In genomic region chr12:4082132-4083001, GRCm38 (mm10) we compare ENCODE assay signal across 8 mouse cellular contexts. TPM values are rescaled to one million over a fixed set of nuclear protein-coding genes. Genes with fewer than 3 reads are reported as not detected.
DNase-seq lines count a peak whose midpoint lies in the region; ATAC-seq and TF ChIP-seq lines count a peak whose summit lies in the region.

Gene Dnajc27, plus strand, starts transcription at chr12:4082583.

- TF ChIP-seq EP300 in liver, embryonic 14.5 days (IDR thresholded peaks at IDR 0.05; ENCODE audit: low read depth) = no peak; the same call in 1 of the 2 replicates
- TF ChIP-seq EP300 in stomach, postnatal 0 days (optimal IDR thresholded peaks at IDR 0.05) = peak; percentile 95

- peak within 1 kb of the TSS; percentile 74 for H3K9ac ChIP-seq in heart, embryonic 15.5 days
- peak within 1 kb of the TSS; percentile 74 for H3K9ac ChIP-seq in liver, embryonic 14.5 days (replicated peaks)
- H3K9ac ChIP-seq in neural tube, embryonic 11.5 days (ENCODE audit: low read length) = peak within 1 kb of the TSS; percentile 74
- peak within 1 kb of the TSS; percentile 66 for H3K9ac ChIP-seq in stomach, postnatal 0 days (ENCODE audit: low read length)

- peak within 1 kb of the TSS; percentile 66 for H3K4me3 ChIP-seq in forebrain, embryonic 10.5 days
- H3K4me3 ChIP-seq in heart, embryonic 15.5 days = peak within 1 kb of the TSS; percentile 65
- H3K4me3 ChIP-seq in liver, embryonic 14.5 days (ENCODE audit: insufficient read depth in 1 of 2, low read depth in 2 of 2, low read length in 2 of 2) = peak within 1 kb of the TSS; percentile 64 to 76
- H3K4me3 ChIP-seq in neural tube, embryonic 11.5 days (ENCODE audit: low read depth, low read length) = peak within 1 kb of the TSS; percentile 47
- H3K4me3 ChIP-seq in stomach, postnatal 0 days (ENCODE audit: low read depth, low read length) = peak within 1 kb of the TSS; percentile 51

- peak within 1 kb of the TSS; percentile 83 for H3K4me2 ChIP-seq in heart, embryonic 15.5 days
- H3K4me2 ChIP-seq in liver, embryonic 14.5 days (ENCODE audit: low read depth) = peak within 1 kb of the TSS; percentile 84
- H3K4me2 ChIP-seq in neural tube, embryonic 11.5 days (ENCODE audit: low read depth) = peak within 1 kb of the TSS; percentile 59
- peak within 1 kb of the TSS; percentile 58 for H3K4me2 ChIP-seq in stomach, postnatal 0 days (replicated peaks; ENCODE audit: low read depth)

- H3K36me3 ChIP-seq in forebrain, embryonic 10.5 days (replicated peaks) = peaks cover 21% of the 10 kb centered on the region
- H3K36me3 ChIP-seq in heart, embryonic 15.5 days = no peaks in the 10 kb centered on the region; the same call in 1 of the 2 replicates
- no peaks in the 10 kb centered on the region for H3K36me3 ChIP-seq in liver, embryonic 14.5 days (replicated peaks; ENCODE audit: control insufficient read depth, insufficient read depth, low read depth)
- H3K36me3 ChIP-seq in neural tube, embryonic 11.5 days (ENCODE audit: control insufficient read depth, insufficient read depth, low read length) = no peaks in the 10 kb centered on the region; the same call in 1 of the 2 replicates
- H3K36me3 ChIP-seq in stomach, postnatal 0 days (ENCODE audit: control insufficient read depth, insufficient read depth, low read length) = no peaks in the 10 kb centered on the region

- 5% methylated on average over 59 of the region's 59 CpGs for WGBS in forebrain, embryonic 10.5 days
- 5% methylated on average over 59 of the region's 59 CpGs for WGBS in heart, embryonic 15.5 days
- 6% methylated on average over 59 of the region's 59 CpGs for WGBS in liver, embryonic 14.5 days (ENCODE audit: insufficient replicate concordance)
- WGBS in neural tube, embryonic 11.5 days = 5% methylated on average over 59 of the region's 59 CpGs
- WGBS in stomach, postnatal 0 days = 5% methylated on average over 59 of the region's 59 CpGs

- H3K9me3 ChIP-seq in forebrain, embryonic 10.5 days = no peaks in the 10 kb centered on the region
- H3K9me3 ChIP-seq in heart, embryonic 15.5 days (replicated peaks) = no peaks in the 10 kb centered on the region
- H3K9me3 ChIP-seq in liver, embryonic 14.5 days (ENCODE audit: control insufficient read depth, low read length) = no peaks in the 10 kb centered on the region
- H3K9me3 ChIP-seq in neural tube, embryonic 11.5 days (ENCODE audit: control insufficient read depth, low read length) = no peaks in the 10 kb centered on the region
- H3K9me3 ChIP-seq in stomach, postnatal 0 days (ENCODE audit: control insufficient read depth, low read length) = no peaks in the 10 kb centered on the region

- H3K4me1 ChIP-seq in forebrain, embryonic 10.5 days = peaks cover 18% of the 10 kb centered on the region
- peaks cover 11% of the 10 kb centered on the region for H3K4me1 ChIP-seq in heart, embryonic 15.5 days (replicated peaks)
- peaks cover 0 to 2% of the 10 kb centered on the region in 2 experiments; a peak in 3 of 4 replicates for H3K4me1 ChIP-seq in liver, embryonic 14.5 days (replicated peaks; ENCODE audit: control insufficient read depth in 2 of 2, insufficient read depth in 2 of 2, low read length in 1 of 2)
- H3K4me1 ChIP-seq in neural tube, embryonic 11.5 days (ENCODE audit: control insufficient read depth, insufficient read depth, low read length) = no peaks in the 10 kb centered on the region; the same call in 1 of the 2 replicates
- H3K4me1 ChIP-seq in stomach, postnatal 0 days (replicated peaks; ENCODE audit: control insufficient read depth, insufficient read depth) = no peaks in the 10 kb centered on the region

- ATAC-seq in heart, embryonic 15.5 days (replicated peaks; ENCODE audit: insufficient number of reproducible peaks, insufficient read depth, low FRiP score, low read depth) = peak; percentile 97
- peak; percentile 97 for ATAC-seq in liver, embryonic 14.5 days (ENCODE audit: insufficient read depth)
- peak; percentile 99 for ATAC-seq in neural tube, embryonic 11.5 days (ENCODE audit: insufficient read depth, low FRiP score, low TSS enrichment)
- ATAC-seq in stomach, postnatal 0 days (ENCODE audit: low FRiP score, low TSS enrichment) = peak; percentile 96

- no peaks in the 10 kb centered on the region for H3K27me3 ChIP-seq in forebrain, embryonic 10.5 days (ENCODE audit: poor library complexity, severe bottlenecking)
- H3K27me3 ChIP-seq in heart, embryonic 15.5 days = no peaks in the 10 kb centered on the region
- H3K27me3 ChIP-seq in liver, embryonic 14.5 days (ENCODE audit: control insufficient read depth, insufficient read depth, low read length) = no peaks in the 10 kb centered on the region
- no peaks in the 10 kb centered on the region for H3K27me3 ChIP-seq in neural tube, embryonic 11.5 days (ENCODE audit: control insufficient read depth, insufficient read depth, low read length)
- no peaks in the 10 kb centered on the region for H3K27me3 ChIP-seq in stomach, postnatal 0 days (ENCODE audit: control insufficient read depth, insufficient read depth, low read length)

- no peak for TF ChIP-seq CTCF in liver, embryonic 14.5 days (IDR thresholded peaks at IDR 0.05; ENCODE audit: low read depth)
- TF ChIP-seq CTCF in stomach, postnatal 0 days (IDR thresholded peaks at IDR 0.05; ENCODE audit: low read depth) = no peak

- DNase-seq in CD8-positive naive resting alpha-beta T cell, adult 2 months (ENCODE audit: low read depth in 2 of 2, low spot score in 2 of 2) = peak; percentile 89 to 92
- DNase-seq in c-Kit-positive CD71-negative TER-119-negative erythroid progenitor cells, embryonic 14.5 days (ENCODE audit: low read depth) = peak; percentile 89
- peak; percentile 94 for DNase-seq in forebrain, embryonic 10.5 days (ENCODE audit: extremely low spot score, low spot score)
- DNase-seq in kidney, postnatal 25 days = peak; percentile 96
- DNase-seq in liver, embryonic 14.5 days (ENCODE audit: low read depth in 3 of 3, low spot score in 3 of 3) = peak; percentile 87 to 90 (median 88)
- DNase-seq in neural tube, embryonic 11.5 days (ENCODE audit: low spot score) = peak; percentile 97
- DNase-seq in stomach, postnatal 0 days (ENCODE audit: low spot score) = peak; percentile 88

- H3K27ac ChIP-seq in forebrain, embryonic 10.5 days = peak within 1 kb of the TSS; percentile 96
- peak within 1 kb of the TSS; percentile 96 for H3K27ac ChIP-seq in heart, embryonic 15.5 days
- H3K27ac ChIP-seq in liver, embryonic 14.5 days = peak within 1 kb of the TSS; percentile 80
- peak within 1 kb of the TSS; percentile 93 for H3K27ac ChIP-seq in neural tube, embryonic 11.5 days (ENCODE audit: low read depth, low read length)
- H3K27ac ChIP-seq in stomach, postnatal 0 days (replicated peaks) = peak within 1 kb of the TSS; percentile 90

RNA-seq across cellular contexts. Expression of gene Dnajc27, which starts in this region (rescaled TPM):
- 11.8 and 12.1 TPM in 2 replicates for polyA plus RNA-seq in forebrain, embryonic 10.5 days (2016; fragmentation: Nextera tagmentation; extraction: Ambion mirVana)
- polyA plus RNA-seq in heart, embryonic 15.5 days (2015; fragmentation: Nextera tagmentation; extraction: Ambion mirVana) = 7.5 and 7.8 TPM in 2 replicates
- 1.5 and 1.8 TPM in 2 replicates for polyA plus RNA-seq in liver, embryonic 14.5 days (2012; rRNA removed)
- polyA plus RNA-seq in liver, embryonic 14.5 days (2014; fragmentation: Nextera tagmentation; extraction: Ambion mirVana) = 1.2 and 1.7 TPM in 2 replicates
- 11.0 and 11.6 TPM in 2 replicates for polyA plus RNA-seq in neural tube, embryonic 11.5 days (2014; fragmentation: Nextera tagmentation; extraction: Ambion mirVana)
- polyA plus RNA-seq in stomach, postnatal 0 days (2015; fragmentation: Nextera tagmentation; extraction: Ambion mirVana) = 1.6 and 1.7 TPM in 2 replicates

Comparison
In these comparisons a context has a peak if more than half of its experiments do, and no peak if none do; other contexts are left out.
1. Peak in every context shown above with its lines: DNase-seq, ATAC-seq, H3K4me3 ChIP-seq and H3K27ac ChIP-seq.